Mouse (Mus musculus) lung, embryonic 14.5 days (tissue): ENCODE measurements around the gene Mapk10. TPM values are rescaled to one million over a fixed set of nuclear protein-coding genes. Genes with fewer than 3 reads are reported as not detected.
A peak's percentile ranks its signal among the peaks of the same experiment; 100 is the strongest.
"Not testable (repeated sequence)": the region's sequence is repeated elsewhere in the genome, so short reads cannot be mapped to it uniquely, and the experiment has no call there.

Experiments
- ATAC-seq: fragments of 200-750 bp; cut with Nextera tagmentation; 2 replicates; pipeline ENCODE4 v1.8.0; 2017; ENCODE audit warnings: mild to moderate bottlenecking, moderate TSS enrichment, moderate library complexity; ENCODE audit not compliant: insufficient read depth
- DNase-seq: peaks from one replicate; pipeline ENCODE4 v3.0.0-alpha.2; 2015
- H3K27ac ChIP-seq: fragments of 300-500 bp; sonication (generic); 2 replicates; pipeline ENCODE4 v1.5.1; 2014; ENCODE audit warnings: low read depth, mild to moderate bottlenecking, moderate library complexity
- H3K27me3 ChIP-seq: fragments of 300-500 bp; sonication (generic); 2 replicates; pipeline ENCODE4 v1.6.1; 2014; ENCODE audit warnings: low read length, control low read depth; ENCODE audit not compliant: insufficient read depth
- H3K36me3 ChIP-seq: fragments of 300-500 bp; sonication (generic); 2 replicates; pipeline ENCODE4 v1.6.1; 2014; ENCODE audit warnings: control low read depth; ENCODE audit not compliant: insufficient read depth
- H3K4me1 ChIP-seq: fragments of 300-500 bp; sonication (generic); 2 replicates; pipeline ENCODE4 v1.6.1; 2014; ENCODE audit warnings: antibody characterized with exemption, control low read depth; ENCODE audit not compliant: insufficient read depth
- H3K4me2 ChIP-seq: fragments of 300-500 bp; sonication (generic); 2 replicates; pipeline ENCODE4 v1.6.1; 2014; ENCODE audit warnings: mild to moderate bottlenecking
- H3K4me3 ChIP-seq: fragments of 300-500 bp; sonication (generic); 2 replicates; pipeline ENCODE4 v1.5.1; 2014; ENCODE audit warnings: low read depth, low read length
- H3K9ac ChIP-seq: fragments of 300-500 bp; sonication (generic); 2 replicates; pipeline ENCODE4 v1.6.1; 2014
- H3K9me3 ChIP-seq: fragments of 300-500 bp; sonication (generic); 2 replicates; pipeline ENCODE4 v1.6.1; 2016; ENCODE audit warnings: low read depth, low read length, control low read depth
- CTCF ChIP-seq: IDR thresholded peaks from 2 replicates; pipeline ENCODE4 v1.5.1; 2016; ENCODE audit warnings: antibody characterized with exemption, low read depth
- WGBS: fragments of 180-500 bp; shearing (Covaris S2); extraction: QIAGEN DNeasy Blood & Tissue Kit; methylation state at CpG from one replicate; pipeline ENCODE4 v1.1.7; 2014; 5-methylcytosine and 5-hydroxymethylcytosine counted together
- polyA plus RNA-seq: library from polyadenylated mRNA; unstranded; fragments of >200 nt; fragmentation: Nextera tagmentation; extraction: Ambion mirVana; gene quantifications from 2 replicates; pipeline ENCODE4 v1.2.1, GENCODE M21; 2014

Mapk10 gene
- polyA plus RNA-seq, 1 experiment from 2014 or later, result 0.66 TPM

DNA sequence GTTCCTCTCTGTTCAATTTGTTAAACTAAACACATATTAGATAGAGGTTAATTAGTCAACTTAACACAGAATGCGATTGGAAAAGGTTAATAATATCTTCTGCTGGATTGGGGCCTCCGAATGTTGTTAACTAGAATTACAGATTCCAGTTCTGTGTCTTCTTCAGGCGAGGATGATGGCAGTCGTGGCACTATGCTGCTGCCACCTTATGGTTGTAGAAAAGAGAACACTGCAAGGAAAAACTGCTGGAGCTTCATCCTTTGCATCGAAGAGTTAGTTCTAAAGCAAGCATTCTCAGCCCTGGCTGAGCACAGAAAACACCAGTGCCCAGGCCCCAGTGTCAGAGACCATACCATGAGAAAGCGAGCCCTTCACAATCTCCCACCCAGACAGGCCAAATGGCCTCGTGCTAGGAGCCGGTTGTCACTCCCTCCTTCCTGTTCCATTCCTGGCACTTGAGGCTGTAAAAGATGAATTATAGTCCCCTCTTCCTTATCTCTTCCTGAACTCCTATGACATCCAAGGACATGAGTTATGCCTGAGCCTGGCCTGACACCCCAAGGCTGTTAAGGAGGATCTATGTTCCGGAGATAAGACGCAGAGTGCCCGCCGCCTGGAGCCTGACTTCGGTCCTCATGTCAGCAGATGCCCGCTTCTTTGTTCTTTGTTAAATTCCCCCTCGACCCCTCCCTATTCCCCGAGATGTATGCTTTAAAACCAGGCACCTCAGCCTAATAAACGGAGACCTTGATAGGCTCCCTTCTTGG, 267.1 kb downstream of the Mapk10 start:
- peak; percentile 26 for DNase-seq
- 68% methylated on average over 17 of the region's 17 CpGs for WGBS
- H3K27me3 ChIP-seq, H3K4me2 ChIP-seq, H3K9me3 ChIP-seq, H3K9ac ChIP-seq, H3K4me1 ChIP-seq, H3K4me3 ChIP-seq, H3K27ac ChIP-seq, ATAC-seq, H3K36me3 ChIP-seq: not testable (repeated sequence)
- TF ChIP-seq CTCF, result peak; percentile 26; the same call in 1 of the 2 replicates

DNA sequence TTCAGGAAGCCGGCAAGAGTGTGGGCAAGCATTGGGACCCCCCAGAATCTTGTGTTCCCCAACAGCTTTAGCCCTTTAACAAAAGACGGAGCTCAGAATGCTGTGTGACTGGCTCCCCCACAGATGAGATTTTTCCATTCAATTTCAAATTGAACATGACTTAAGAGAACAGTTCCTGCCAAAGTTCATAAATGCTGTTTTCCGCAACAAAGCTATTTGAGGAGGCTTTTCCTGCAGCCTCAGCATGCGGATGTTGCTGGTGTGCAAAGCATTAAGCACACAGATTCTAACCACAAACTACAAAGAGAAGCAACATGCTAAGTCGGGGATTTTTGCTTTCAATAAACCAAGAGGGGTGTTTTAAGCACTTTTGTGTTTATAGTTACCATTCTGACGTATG, 281.0 kb downstream of the Mapk10 start:
- DNase-seq, result peak; percentile 25
- Histone ChIP-seq H3K9ac (no peak overlapping the region), H3K27ac (no peak overlapping the region), H3K9me3 (no peaks in the 10 kb centered on the region), H3K4me2 (no peak overlapping the region), H3K4me3 (no peak overlapping the region), H3K36me3 (no peaks in the 10 kb centered on the region), H3K4me1 (no peaks in the 10 kb centered on the region), H3K27me3 (no peaks in the 10 kb centered on the region)
- TF ChIP-seq CTCF, result no peak
- WGBS, result 53% methylated on average over 6 of the region's 6 CpGs
- no peak for ATAC-seq

DNA sequence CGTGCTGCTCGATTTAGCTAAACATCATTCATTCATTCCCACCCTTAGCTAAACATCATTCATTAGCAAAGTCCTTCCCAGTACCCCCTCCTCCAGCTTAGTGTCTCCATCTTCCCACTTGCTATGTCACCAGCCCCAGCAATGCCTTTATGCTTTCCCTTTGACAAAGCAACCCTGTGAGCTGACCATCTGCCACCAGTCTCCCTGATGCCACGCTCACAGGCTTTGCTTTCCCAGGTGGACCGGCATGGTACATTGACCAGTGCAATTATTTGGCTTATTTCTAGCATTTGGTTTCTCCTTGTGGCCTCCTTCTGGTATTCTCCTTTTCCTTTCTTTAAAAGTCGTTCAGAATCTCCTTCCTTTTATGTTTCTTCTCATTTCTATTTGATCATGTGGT, 284.3 kb downstream of the Mapk10 start:
- H3K4me2 ChIP-seq, result no peak overlapping the region
- WGBS, result 80% methylated on average over 5 of the region's 5 CpGs
- H3K27ac ChIP-seq, result no peak overlapping the region
- no peaks in the 10 kb centered on the region for H3K27me3 ChIP-seq
- no peak overlapping the region for H3K9ac ChIP-seq
- no peak for TF ChIP-seq CTCF
- H3K9me3 ChIP-seq, result no peaks in the 10 kb centered on the region
- H3K4me1 ChIP-seq, result no peaks in the 10 kb centered on the region
- H3K36me3 ChIP-seq, result no peaks in the 10 kb centered on the region
- ATAC-seq, result no peak
- H3K4me3 ChIP-seq, result no peak overlapping the region
- no peak for DNase-seq

DNA sequence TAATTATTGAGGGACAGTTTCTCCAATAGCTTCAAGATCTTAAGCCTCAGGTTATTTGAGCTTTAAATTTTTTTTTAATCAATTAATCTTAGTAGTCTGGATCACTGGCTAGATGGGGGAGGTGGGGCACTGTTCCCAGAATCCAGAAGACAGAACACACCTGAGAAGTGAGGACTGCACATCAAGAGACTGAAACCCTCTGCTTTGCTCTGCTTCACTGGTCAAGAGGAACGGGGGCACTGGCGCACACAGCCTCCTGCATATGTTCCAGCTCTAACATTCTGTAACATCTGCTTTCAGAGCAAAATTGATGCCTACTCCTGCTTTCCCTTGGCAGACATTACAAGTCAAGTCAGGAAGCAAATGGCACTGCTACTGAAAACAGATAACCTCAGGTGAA, 290.9 kb downstream of the Mapk10 start:
- no peak for DNase-seq
- no peak for ATAC-seq
- no peak overlapping the region for H3K9ac ChIP-seq
- H3K4me3 ChIP-seq, result no peak overlapping the region
- no peak for TF ChIP-seq CTCF
- H3K36me3 ChIP-seq, result no peaks in the 10 kb centered on the region
- no peak overlapping the region for H3K4me2 ChIP-seq
- WGBS, result 83% methylated on average over 2 of the region's 2 CpGs
- H3K9me3 ChIP-seq, result no peaks in the 10 kb centered on the region
- H3K27me3 ChIP-seq, result no peaks in the 10 kb centered on the region
- H3K27ac ChIP-seq, result no peak overlapping the region
- no peaks in the 10 kb centered on the region for H3K4me1 ChIP-seq

DNA sequence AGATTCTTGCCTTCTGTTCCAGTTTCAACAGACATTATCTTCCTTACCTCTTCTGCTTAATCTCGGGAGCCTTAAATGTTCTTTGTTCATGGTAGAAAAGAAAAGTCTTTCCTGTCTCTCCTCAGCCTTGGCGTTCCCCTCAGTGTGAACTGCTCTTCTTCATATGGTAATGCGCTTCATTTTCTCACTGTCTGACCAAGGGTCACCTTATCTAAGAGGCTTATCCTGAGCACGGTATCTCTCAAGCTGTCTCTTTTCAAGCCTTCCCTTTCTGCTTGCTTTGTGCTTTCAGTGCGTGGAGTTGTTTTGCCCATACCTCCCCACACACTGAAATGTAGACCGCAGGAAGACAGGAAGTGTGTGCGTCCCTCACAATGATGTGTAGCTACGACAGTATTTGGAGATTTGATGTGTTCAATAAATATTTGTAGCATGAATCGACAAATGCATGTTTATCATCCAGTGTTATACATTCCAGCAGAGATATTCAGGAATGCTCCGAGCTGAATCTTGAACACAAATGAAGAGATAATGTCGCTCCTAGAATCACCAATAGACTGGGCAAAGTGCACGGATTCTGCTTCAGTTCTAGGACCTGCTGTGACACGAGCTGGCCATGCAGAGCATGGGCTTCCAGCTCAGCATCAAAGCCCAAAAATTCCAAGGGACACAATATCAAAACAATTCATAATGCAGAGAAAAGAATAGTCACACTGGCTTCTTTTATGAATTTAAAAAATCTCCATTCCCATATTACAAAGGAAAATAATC, 305.5 kb downstream of the Mapk10 start:
- Histone ChIP-seq H3K4me1 (no peaks in the 10 kb centered on the region), H3K27me3 (no peaks in the 10 kb centered on the region), H3K36me3 (no peaks in the 10 kb centered on the region), H3K9ac (no peak overlapping the region), H3K4me2 (no peak overlapping the region), H3K4me3 (no peak overlapping the region), H3K9me3 (no peaks in the 10 kb centered on the region), H3K27ac (no peak overlapping the region)
- no peak for TF ChIP-seq CTCF
- 37% methylated on average over 13 of the region's 13 CpGs for WGBS
- ATAC-seq (no peak), DNase-seq (no peak)

DNA sequence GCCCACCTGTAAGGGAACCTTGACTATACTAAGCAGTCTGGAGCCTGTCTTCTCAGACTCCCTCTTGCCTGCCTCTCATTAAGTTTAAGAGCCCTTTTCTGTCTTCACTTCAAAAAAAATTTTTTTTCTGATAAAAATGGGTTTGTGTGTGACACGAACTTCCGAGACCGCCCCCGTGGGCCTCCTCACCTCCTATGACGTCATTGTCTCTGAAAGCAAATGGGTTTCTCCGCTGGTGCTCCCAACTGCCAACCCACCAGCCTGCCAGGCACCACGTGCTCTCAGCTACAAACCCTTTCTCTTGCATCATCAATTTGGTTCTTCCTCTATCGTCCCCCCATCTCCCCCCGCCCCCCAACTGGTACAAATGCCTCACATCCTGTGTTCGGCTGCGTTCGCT, 307.1 kb downstream of the Mapk10 start:
- H3K27ac ChIP-seq, result no peak overlapping the region

DNA sequence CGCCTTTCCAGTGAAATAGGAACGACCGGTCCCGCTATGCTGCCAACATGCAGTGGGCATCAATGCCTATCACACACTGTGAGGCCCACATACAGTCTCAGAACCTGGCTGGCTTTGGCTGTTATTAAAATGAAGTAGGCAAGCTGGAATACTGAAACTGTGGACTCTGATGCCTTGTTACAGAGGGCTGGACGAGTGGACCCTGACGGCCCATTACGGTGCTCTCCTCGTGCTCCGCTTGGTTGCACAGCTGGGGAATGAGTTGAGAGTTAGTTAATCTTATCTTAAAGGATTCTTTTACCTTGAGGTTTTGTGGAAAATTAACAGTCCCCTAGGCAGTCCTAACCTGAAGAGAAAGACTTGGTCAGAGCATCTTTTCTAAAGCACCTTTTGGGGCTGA, 307.6 kb downstream of the Mapk10 start:
- 87% methylated on average over 9 of the region's 9 CpGs for WGBS
- H3K4me3 ChIP-seq, result no peak overlapping the region
- ATAC-seq, result no peak
- H3K9me3 ChIP-seq, result no peaks in the 10 kb centered on the region
- no peak for DNase-seq
- no peak overlapping the region for H3K9ac ChIP-seq
- H3K4me1 ChIP-seq, result no peaks in the 10 kb centered on the region
- no peaks in the 10 kb centered on the region for H3K27me3 ChIP-seq
- TF ChIP-seq CTCF, result no peak
- H3K36me3 ChIP-seq, result no peaks in the 10 kb centered on the region
- no peak overlapping the region for H3K4me2 ChIP-seq
- H3K27ac ChIP-seq, result no peak overlapping the region

More for the DNA sequence above, 307.1 kb downstream of the Mapk10 start:
- Histone ChIP-seq H3K36me3 (no peaks in the 10 kb centered on the region), H3K9me3 (no peaks in the 10 kb centered on the region), H3K4me3 (no peak overlapping the region), H3K27me3 (no peaks in the 10 kb centered on the region), H3K9ac (no peak overlapping the region), H3K4me1 (no peaks in the 10 kb centered on the region), H3K4me2 (no peak overlapping the region)
- no peak for ATAC-seq
- TF ChIP-seq CTCF, result no peak
- WGBS, result 71% methylated on average over 12 of the region's 12 CpGs
- no peak for DNase-seq
